Mouse (Mus musculus) lung, adult 2 months (tissue): ENCODE results near the gene Stat1.

Experiments used
- CTCF ChIP-seq: fragments of 200-500 bp; IDR thresholded peaks from 2 replicates; pipeline ENCODE4 v1.5.1; 2011; ENCODE audit warnings: mild to moderate bottlenecking, low read length, control low read depth; ENCODE audit not compliant: insufficient read depth
- POLR2A ChIP-seq: fragments of 200-500 bp; IDR thresholded peaks from 2 replicates; pipeline ENCODE4 v1.6.1; 2011; ENCODE audit warnings: low read depth, mild to moderate bottlenecking, control low read depth, low read length, borderline replicate concordance; ENCODE audit errors: extremely low read depth

DNA sequence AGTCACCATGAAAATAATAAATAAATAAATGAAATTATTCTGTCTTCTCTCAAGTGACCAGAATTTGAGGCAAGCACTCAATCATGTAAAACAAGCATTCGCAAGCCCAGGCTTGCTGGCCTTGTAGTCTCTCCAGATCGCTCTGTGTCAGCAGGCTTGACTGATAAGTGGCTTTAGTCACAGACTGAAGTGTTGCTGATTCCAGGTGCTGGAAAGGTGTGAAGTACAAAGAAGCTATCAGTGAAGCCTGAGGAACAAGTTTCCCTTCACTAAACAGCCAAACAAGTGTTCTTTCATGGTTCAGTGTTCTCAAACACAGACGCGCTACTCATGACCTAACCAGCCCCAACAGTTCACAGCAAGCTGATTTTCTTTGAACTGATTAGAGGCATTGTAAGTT, 30.6 kb upstream of the Stat1 start:
- no peak for TF ChIP-seq POLR2A
- no peak for TF ChIP-seq CTCF
